Mouse (Mus musculus) liver, embryonic 11.5 days (tissue): ENCODE data around the gene Pithd1. TPM values are rescaled to one million over a fixed set of nuclear protein-coding genes. Genes with fewer than 3 reads are reported as not detected.

Experiments used
- ATAC-seq: fragments of 200-750 bp; cut with Nextera tagmentation; replicated peaks from 2 replicates; pipeline ENCODE4 v1.8.0; 2017; ENCODE audit warnings: moderate number of reproducible peaks, mild to moderate bottlenecking, moderate TSS enrichment, moderate library complexity; ENCODE audit not compliant: low FRiP score
- DNase-seq: peaks from one replicate; pipeline ENCODE4 v3.0.0-alpha.2; 2017; ENCODE audit warnings: low spot score
- H3K27ac ChIP-seq: fragments of 300-500 bp; sonication (generic); 2 replicates; pipeline ENCODE4 v1.5.1; 2014; ENCODE audit warnings: mild to moderate bottlenecking, low read depth, low read length, control low read depth
- H3K27me3 ChIP-seq: fragments of 300-500 bp; sonication (generic); replicated peaks from 2 replicates; pipeline ENCODE4 v1.6.1; 2014; ENCODE audit warnings: low read length, mixed read lengths; ENCODE audit not compliant: control insufficient read depth, insufficient read depth
- H3K36me3 ChIP-seq: fragments of 300-500 bp; sonication (generic); 2 replicates; pipeline ENCODE4 v1.6.1; 2014; ENCODE audit warnings: mild to moderate bottlenecking, low read length, moderate library complexity, mixed read lengths; ENCODE audit not compliant: control insufficient read depth, insufficient read depth
- H3K4me1 ChIP-seq: fragments of 300-500 bp; sonication (generic); replicated peaks from 2 replicates; pipeline ENCODE4 v1.6.1; 2014; ENCODE audit warnings: low read length, mixed read lengths; ENCODE audit not compliant: control insufficient read depth, insufficient read depth
- H3K4me2 ChIP-seq: fragments of 300-500 bp; sonication (generic); 2 replicates; pipeline ENCODE4 v1.6.1; 2014; ENCODE audit warnings: mild to moderate bottlenecking, control low read depth, moderate library complexity
- H3K4me3 ChIP-seq: fragments of 300-500 bp; sonication (generic); 2 replicates; pipeline ENCODE4 v1.5.1; 2014; ENCODE audit warnings: low read depth, low read length, control low read depth
- H3K9ac ChIP-seq: fragments of 300-500 bp; sonication (generic); 2 replicates; pipeline ENCODE4 v1.6.1; 2014; ENCODE audit warnings: low read depth, low read length, control low read depth
- H3K9me3 ChIP-seq: fragments of 300-500 bp; sonication (generic); 2 replicates; pipeline ENCODE4 v1.6.1; 2016; ENCODE audit warnings: low read length, inconsistent platforms, mixed read lengths; ENCODE audit not compliant: control insufficient read depth
- WGBS: fragments of 180-500 bp; shearing (Covaris S2); extraction: QIAGEN DNeasy Blood & Tissue Kit; methylation state at CpG from one replicate; pipeline ENCODE4 v1.1.7; 2014; 5-methylcytosine and 5-hydroxymethylcytosine counted together
- polyA plus RNA-seq: library from polyadenylated mRNA; unstranded; fragments of >200 nt; fragmentation: Nextera tagmentation; extraction: Ambion mirVana; gene quantifications from 2 replicates; pipeline ENCODE4 v1.2.1, GENCODE M21; 2014

Gene Pithd1
- polyA plus RNA-seq, 1 experiment from 2014 or later: 96.9 TPM

DNA sequence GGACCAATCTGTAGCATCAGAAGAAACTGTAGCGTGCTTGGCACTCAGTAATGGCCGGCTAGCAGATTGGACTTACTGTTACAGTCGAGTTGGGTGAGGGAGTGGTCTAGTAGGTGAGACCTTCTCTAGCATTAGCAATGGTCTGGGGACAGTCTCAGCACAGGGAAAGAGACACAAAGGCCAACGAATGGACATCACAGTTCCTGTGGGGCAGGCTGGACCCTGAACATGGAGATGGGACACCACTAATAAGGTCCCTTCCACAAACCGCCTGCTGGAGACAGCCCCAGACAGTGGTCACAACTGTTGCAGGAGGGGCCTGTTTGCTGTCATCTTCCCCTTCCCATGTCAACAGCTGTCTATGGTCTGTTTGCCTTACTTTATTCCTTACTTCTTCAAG, 25.4 kb downstream of the Pithd1 start:
- no peak overlapping the region for H3K4me3 ChIP-seq
- peaks cover 17% of the 10 kb centered on the region for H3K4me1 ChIP-seq
- ATAC-seq: no peak
- WGBS: 83% methylated on average over 5 of the region's 5 CpGs
- H3K9ac ChIP-seq: no peak overlapping the region
- no peaks in the 10 kb centered on the region for H3K9me3 ChIP-seq
- H3K36me3 ChIP-seq: peaks cover 10% of the 10 kb centered on the region; the same call in 1 of the 2 replicates
- H3K27me3 ChIP-seq: no peaks in the 10 kb centered on the region
- no peak overlapping the region for H3K4me2 ChIP-seq
- H3K27ac ChIP-seq: no peak overlapping the region
- no peak for DNase-seq

DNA sequence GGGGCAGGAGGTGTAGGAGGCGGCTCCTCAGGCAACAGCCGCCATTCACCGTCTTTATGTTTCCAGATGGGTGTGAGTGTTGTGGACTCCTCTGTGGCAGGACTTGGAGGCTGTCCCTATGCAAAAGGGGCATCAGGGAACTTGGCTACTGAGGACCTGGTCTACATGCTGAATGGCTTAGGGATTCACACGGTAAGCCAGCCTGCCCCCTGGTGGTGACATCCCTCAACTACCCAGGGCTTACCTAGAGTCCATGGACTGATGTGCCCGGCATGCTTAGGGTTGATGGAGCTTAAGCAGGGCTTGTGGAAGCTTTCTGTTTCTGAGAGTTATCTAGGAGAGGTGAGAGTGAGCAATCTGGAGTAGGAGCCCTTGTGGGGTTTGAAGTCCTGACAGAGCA, 26.3 kb downstream of the Pithd1 start:
- no peak overlapping the region for H3K27ac ChIP-seq
- DNase-seq: peak; percentile 77
- H3K9ac ChIP-seq: peak overlapping the region; percentile 34; the same call in 1 of the 2 replicates
- no peak overlapping the region for H3K4me3 ChIP-seq
- H3K9me3 ChIP-seq: no peaks in the 10 kb centered on the region
- no peaks in the 10 kb centered on the region for H3K27me3 ChIP-seq
- H3K4me2 ChIP-seq: no peak overlapping the region
- 31% methylated on average over 5 of the region's 5 CpGs for WGBS
- ATAC-seq: 0 out of 2 replicates have a peak, but pooled peaks have one; percentile 32
- H3K36me3 ChIP-seq: peaks cover 15% of the 10 kb centered on the region; the same call in 1 of the 2 replicates
- H3K4me1 ChIP-seq: peaks cover 17% of the 10 kb centered on the region

DNA sequence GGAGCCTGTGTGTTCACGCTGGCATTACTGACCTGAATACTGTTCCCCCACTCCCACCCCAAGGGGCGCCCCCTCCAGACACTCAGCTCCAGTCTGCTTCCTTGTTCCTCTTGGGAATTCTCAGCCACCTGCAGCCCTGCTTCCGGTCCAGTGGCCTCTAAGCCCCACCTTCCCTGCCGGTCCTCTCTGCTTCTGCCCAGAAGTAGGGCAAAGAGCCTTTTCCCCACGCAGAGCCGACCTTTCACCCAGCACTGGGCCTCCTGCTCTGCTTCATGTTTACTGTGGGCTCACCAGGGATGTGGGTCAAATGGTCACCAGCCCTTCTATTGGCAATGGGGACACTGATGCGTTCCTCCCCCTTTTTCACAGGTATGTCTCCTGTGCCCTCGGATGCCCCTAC, 28.7 kb downstream of the Pithd1 start:
- Histone ChIP-seq H3K27me3 (no peaks in the 10 kb centered on the region), H3K27ac (peak overlapping the region; percentile 32; the same call in 1 of the 2 replicates), H3K4me1 (peaks cover 7% of the 10 kb centered on the region; the same call in 1 of the 2 replicates), H3K36me3 (peaks cover 16% of the 10 kb centered on the region; the same call in 1 of the 2 replicates), H3K9me3 (no peaks in the 10 kb centered on the region), H3K4me2 (peak overlapping the region; percentile 30; the same call in 1 of the 2 replicates), H3K4me3 (0 out of 2 replicates have a peak overlapping the region, but pooled peaks have one; percentile 6), H3K9ac (no peak overlapping the region)
- no peak for DNase-seq
- ATAC-seq: no peak
- 68% methylated on average over 8 of the region's 8 CpGs for WGBS

DNA sequence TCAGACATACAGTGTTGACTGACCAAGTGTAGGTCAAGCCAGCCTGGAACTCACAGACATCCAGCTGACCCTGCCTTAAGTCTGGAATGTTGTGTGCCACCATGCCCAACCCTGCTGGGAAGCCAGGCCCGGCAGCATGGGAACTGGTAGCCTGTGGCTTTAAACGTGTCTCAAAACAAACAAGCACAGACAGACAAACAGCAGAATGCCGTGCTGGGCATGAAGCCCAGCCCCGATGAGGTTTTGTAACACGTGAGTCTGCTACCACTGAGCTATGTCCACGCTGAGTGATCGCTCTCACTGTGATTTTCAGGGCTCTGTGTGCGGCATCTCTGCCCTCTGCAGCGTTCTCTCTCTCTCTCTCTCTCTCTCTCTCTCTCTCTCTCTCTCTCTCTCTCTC, 31.2 kb downstream of the Pithd1 start:
- Histone ChIP-seq H3K27ac (no peak overlapping the region), H3K4me1 (no peaks in the 10 kb centered on the region)
- 93% methylated on average over 9 of the region's 9 CpGs for WGBS

DNA sequence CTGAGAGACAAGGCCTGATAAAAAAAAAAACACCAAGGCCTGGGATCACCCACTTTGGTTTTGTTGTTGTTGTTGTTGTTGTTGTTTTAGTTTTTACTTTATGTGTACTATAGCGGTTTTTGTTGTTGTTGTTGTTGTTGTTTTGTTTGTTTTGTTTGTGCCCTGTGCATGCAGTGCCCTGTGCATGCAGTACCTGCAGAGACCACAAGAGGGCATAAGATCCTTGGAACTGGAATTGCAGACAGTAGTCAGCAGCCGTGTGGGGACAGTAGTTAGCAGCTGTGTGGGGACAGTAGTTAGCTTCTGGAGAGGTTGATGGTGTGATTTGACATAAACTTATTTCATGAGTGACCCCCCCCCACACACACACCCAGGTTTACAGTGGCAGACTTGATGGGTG, 32.8 kb downstream of the Pithd1 start:
- ATAC-seq: 0 out of 2 replicates have a peak, but pooled peaks have one; percentile 50
- H3K9me3 ChIP-seq: no peaks in the 10 kb centered on the region
- H3K4me1 ChIP-seq: peaks cover 3% of the 10 kb centered on the region; the same call in 1 of the 2 replicates
- H3K36me3 ChIP-seq: peaks cover 23% of the 10 kb centered on the region
- H3K27me3 ChIP-seq: no peaks in the 10 kb centered on the region
- no peak overlapping the region for H3K4me3 ChIP-seq
- WGBS: 15% methylated on average over 2 of the region's 2 CpGs
- peak; percentile 66 for DNase-seq
- no peak overlapping the region for H3K27ac ChIP-seq
- no peak overlapping the region for H3K9ac ChIP-seq
- no peak overlapping the region for H3K4me2 ChIP-seq

More for the DNA sequence above, 31.2 kb downstream of the Pithd1 start:
- H3K27me3 ChIP-seq: no peaks in the 10 kb centered on the region
- no peaks in the 10 kb centered on the region for H3K9me3 ChIP-seq
- no peak overlapping the region for H3K4me3 ChIP-seq
- no peak overlapping the region for H3K9ac ChIP-seq
- H3K4me2 ChIP-seq: no peak overlapping the region
- H3K36me3 ChIP-seq: peaks cover 27% of the 10 kb centered on the region
- ATAC-seq: no peak
- DNase-seq: no peak

DNA sequence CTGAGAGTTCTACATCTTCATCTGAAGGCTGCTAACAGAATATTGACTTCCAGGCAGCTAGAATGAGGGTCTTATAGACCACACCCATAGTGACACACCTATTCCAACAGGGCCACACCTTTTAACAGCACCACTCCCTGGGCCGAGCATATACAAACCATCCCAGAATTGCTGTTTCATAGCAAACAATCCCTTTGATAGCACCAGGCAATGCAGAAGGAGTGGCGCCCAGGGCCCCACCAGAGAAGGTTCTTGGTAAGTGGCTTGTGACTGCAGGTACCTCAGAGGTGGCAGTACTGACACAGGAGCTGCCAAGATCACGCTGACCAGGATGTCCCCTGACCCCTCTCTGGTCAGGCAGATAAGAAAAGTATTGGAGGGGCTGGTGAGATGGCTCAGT, 33.9 kb downstream of the Pithd1 start:
- DNase-seq (no peak), ATAC-seq (no peak)
- Histone ChIP-seq H3K9me3 (no peaks in the 10 kb centered on the region), H3K4me3 (no peak overlapping the region), H3K36me3 (peaks cover 21% of the 10 kb centered on the region), H3K9ac (no peak overlapping the region), H3K4me2 (no peak overlapping the region), H3K27ac (no peak overlapping the region), H3K4me1 (peaks cover 9% of the 10 kb centered on the region), H3K27me3 (no peaks in the 10 kb centered on the region)
- WGBS: 76% methylated on average over 3 of the region's 3 CpGs

DNA sequence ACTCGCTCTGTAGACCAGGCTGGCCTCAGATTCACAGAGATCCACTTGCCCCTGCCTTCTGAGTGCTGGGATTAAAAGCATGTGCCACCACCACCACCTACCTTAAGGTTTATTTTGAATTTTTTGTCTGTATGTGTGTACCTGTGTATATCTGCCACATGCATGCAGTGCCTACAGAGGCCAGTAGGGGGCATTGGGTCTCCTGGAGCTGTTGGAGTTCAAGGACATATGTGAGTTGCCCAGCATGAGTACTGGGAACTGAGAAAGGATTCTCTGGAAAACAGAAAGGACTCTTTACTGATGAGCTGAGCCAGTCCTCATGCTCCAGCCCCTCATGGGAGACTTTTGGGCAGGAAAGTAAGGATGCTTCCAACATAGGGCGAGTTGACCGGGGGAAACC, 35.6 kb downstream of the Pithd1 start:
- H3K9me3 ChIP-seq: no peaks in the 10 kb centered on the region
- ATAC-seq: no peak
- H3K27ac ChIP-seq: no peak overlapping the region
- H3K4me2 ChIP-seq: no peak overlapping the region
- H3K27me3 ChIP-seq: no peaks in the 10 kb centered on the region
- no peak overlapping the region for H3K9ac ChIP-seq
- H3K4me1 ChIP-seq: peaks cover 15% of the 10 kb centered on the region
- 94% methylated on average over 3 of the region's 3 CpGs for WGBS
- no peak for DNase-seq
- H3K36me3 ChIP-seq: peaks cover 20% of the 10 kb centered on the region
- no peak overlapping the region for H3K4me3 ChIP-seq

DNA sequence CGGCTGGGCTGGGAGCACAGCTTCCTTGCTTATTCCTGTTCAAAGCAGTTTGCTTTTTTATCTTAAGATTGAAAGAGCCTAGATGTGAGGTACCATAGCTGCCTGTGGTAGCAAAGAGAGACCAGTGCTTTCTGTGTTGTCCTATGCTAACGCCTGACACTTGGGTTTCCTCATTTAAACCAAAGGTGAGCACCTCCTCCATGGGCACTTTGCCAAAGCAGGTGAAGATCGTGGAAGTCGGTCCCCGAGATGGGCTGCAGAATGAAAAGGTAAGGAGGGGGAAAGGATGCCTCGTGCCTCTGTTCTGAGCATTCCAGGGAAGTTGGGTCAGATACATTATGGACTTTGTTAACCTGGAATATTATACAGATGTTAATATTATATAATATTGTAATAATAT, 36.7 kb downstream of the Pithd1 start:
- Histone ChIP-seq H3K4me2 (no peak overlapping the region), H3K4me3 (no peak overlapping the region), H3K27me3 (no peaks in the 10 kb centered on the region), H3K9me3 (no peaks in the 10 kb centered on the region), H3K36me3 (peaks cover 14% of the 10 kb centered on the region), H3K27ac (no peak overlapping the region), H3K4me1 (peaks cover 21% of the 10 kb centered on the region), H3K9ac (no peak overlapping the region)
- ATAC-seq: no peak
- DNase-seq: no peak
- 88% methylated on average over 6 of the region's 6 CpGs for WGBS

DNA sequence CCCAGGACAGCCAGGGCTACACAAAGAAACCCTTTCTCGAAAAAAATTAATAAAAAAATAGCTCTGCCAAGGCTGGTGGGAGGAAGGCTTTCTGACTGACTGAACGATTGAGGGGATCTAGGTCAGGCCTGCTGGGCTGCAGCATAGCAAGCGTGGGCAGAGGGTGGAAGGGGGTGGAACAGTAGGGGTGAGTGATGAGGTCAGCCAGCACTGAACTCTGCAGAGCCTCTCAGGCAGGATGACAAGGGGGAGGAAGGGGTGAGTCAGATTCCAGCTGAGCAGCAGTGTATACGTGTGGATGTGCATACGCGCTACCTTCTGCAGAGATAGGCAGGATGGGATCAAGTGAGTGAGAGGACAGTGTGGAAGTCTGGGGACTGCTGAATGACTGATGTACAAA, 37.2 kb downstream of the Pithd1 start:
- H3K4me3 ChIP-seq: no peak overlapping the region
- H3K9ac ChIP-seq: no peak overlapping the region
- H3K36me3 ChIP-seq: peaks cover 14% of the 10 kb centered on the region
- WGBS: 63% methylated on average over 6 of the region's 6 CpGs
- no peaks in the 10 kb centered on the region for H3K27me3 ChIP-seq
- DNase-seq: no peak
- H3K4me2 ChIP-seq: no peak overlapping the region
- no peak for ATAC-seq
- no peak overlapping the region for H3K27ac ChIP-seq
- H3K9me3 ChIP-seq: no peaks in the 10 kb centered on the region
- H3K4me1 ChIP-seq: peaks cover 21% of the 10 kb centered on the region
